In the genomic region with DNA sequence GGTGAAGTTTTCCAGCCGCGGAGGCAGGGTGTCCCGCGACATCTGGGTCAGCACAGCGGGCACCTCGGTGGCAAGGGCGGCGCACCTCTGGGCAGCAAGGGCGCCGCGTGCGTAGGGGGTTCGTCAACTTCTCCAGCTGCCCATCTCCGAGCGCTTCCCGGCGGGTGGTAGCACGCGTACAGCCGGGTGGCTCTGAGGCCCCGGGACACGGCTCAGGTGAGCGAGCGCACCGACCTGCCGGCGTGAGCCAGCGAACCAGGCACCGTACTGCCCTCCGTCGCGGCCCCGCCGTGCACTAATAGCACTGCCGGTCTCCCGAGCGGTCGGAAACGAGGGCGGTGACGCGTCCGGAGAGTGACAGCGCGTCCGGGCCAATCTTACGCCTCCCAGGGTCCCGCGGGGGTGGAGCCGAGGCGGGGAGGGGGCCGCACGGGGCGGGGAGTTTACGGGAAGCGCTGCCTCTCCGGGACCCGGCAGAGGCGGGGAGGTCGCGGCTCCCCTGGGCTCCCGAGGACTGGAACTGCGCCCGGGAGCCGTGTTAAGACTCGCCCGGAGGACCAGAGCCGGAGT, we compare ENCODE assay signal across 8 mouse cellular contexts. TPM values are rescaled to one million over a fixed set of nuclear protein-coding genes. Genes with fewer than 3 reads are reported as not detected.
DNase-seq lines count a peak whose midpoint lies in the region; ATAC-seq lines count a peak whose summit lies in the region.

No protein-coding gene starts in this region.

- no peaks in the 10 kb centered on the region for H3K27me3 ChIP-seq in intestine, embryonic 15.5 days (replicated peaks)

- 0 out of 2 replicates have a peak overlapping the region, but pooled peaks have one; percentile 23 for H3K27ac ChIP-seq in intestine, embryonic 15.5 days

- DNase-seq in adrenal gland, adult 8-10 months = peak; percentile 95
- peak; percentile 78 for DNase-seq in embryo, embryonic 11.5 days (ENCODE audit: low read depth, low spot score)
- DNase-seq in gastrocnemius, postnatal 25 days = peak; percentile 96
- peak; percentile 60 to 90 for DNase-seq in left cerebral cortex, postnatal 14 days (ENCODE audit: low spot score in 2 of 2)
- peak; percentile 83 for DNase-seq in right cerebral cortex, postnatal 14 days
- DNase-seq in urinary bladder, postnatal 25 days (ENCODE audit: low spot score) = peak; percentile 97

- H3K4me2 ChIP-seq in intestine, embryonic 15.5 days (replicated peaks) = peak overlapping the region; percentile 91

- peak; percentile 94 for ATAC-seq in intestine, embryonic 15.5 days
- ATAC-seq in megakaryocyte-erythroid progenitor cell, adult 5-6 weeks (replicated peaks; ENCODE audit: low FRiP score, low TSS enrichment, poor library complexity, severe bottlenecking) = peak; percentile 89

- H3K36me3 ChIP-seq in intestine, embryonic 15.5 days = no peaks in the 10 kb centered on the region

- intact Hi-C loops in left cerebral cortex, postnatal 14 days (cut with DNase I) = loop anchor here (5.0 to 10.0 kb wide), 3 partner anchors 211 to 1907 kb away; no protein-coding TSS in a partner anchor

- H3K4me1 ChIP-seq in intestine, embryonic 15.5 days (replicated peaks) = peaks cover 18% of the 10 kb centered on the region; the same call in 1 of the 2 replicates

- H3K9me3 ChIP-seq in intestine, embryonic 15.5 days = no peaks in the 10 kb centered on the region

- peak overlapping the region; percentile 65 for H3K4me3 ChIP-seq in intestine, embryonic 15.5 days (replicated peaks)

- WGBS in intestine, embryonic 15.5 days = under 1% methylated on average over 68 of the region's 68 CpGs

- H3K9ac ChIP-seq in intestine, embryonic 15.5 days = peak overlapping the region; percentile 73

RNA-seq across cellular contexts. Expression of gene Man1a, which starts 0.9 kb away (rescaled TPM):
- 100 to 1,000 TPM in 2 of 4 experiments, 10 to 100 TPM in 2; 21.9 to 151 (median 82.6) TPM for total RNA-seq in adrenal gland, adult 8-10 months (2022)
- 10 to 100 TPM in 1 of 2 experiments, 1 to 10 TPM in 1; 9.3 to 15.8 TPM for total RNA-seq in gastrocnemius, postnatal 25 days (2021)
- polyA plus RNA-seq in intestine, embryonic 15.5 days (2015; fragmentation: Nextera tagmentation; extraction: Ambion mirVana) = 14.6 TPM in 2 replicates
- 10 to 100 TPM; 25.1 to 29.9 TPM for total RNA-seq in left cerebral cortex, postnatal 14 days (2021)
- total RNA-seq in megakaryocyte-erythroid progenitor cell, adult 5-6 weeks (2014; fragmentation: Nextera tagmentation) = 16.0 and 16.1 TPM in 2 replicates
- 21.8 and 23.7 TPM in 2 replicates for total RNA-seq in megakaryocyte-erythroid progenitor cell, adult 5-6 weeks (2017)

Comparison
In these comparisons a context has a peak if more than half of its experiments do, and no peak if none do; other contexts are left out.
1. Peak in every context shown above with its lines: DNase-seq, ATAC-seq, H3K4me3 ChIP-seq and H3K27ac ChIP-seq.